Mouse (Mus musculus) CH12F3 (cell line): ENCODE data around the gene Ubash3a.
"Not testable (repeated sequence)": the region's sequence is repeated elsewhere in the genome, so short reads cannot be mapped to it uniquely, and the experiment has no call there.

Experiments used
- in situ Hi-C: fragments of 300-500 bp; cut with MboI; formaldehyde crosslinking; loops from 2 replicates; pipeline ENCODE4 v1.14.3; 2020; ENCODE audit warnings: low sequenced_read_pairs

Ubash3a gene

GRCm38 (mm10) chr17:31259825-31260224 lies 52.2 kb downstream of the Ubash3a start:
- in situ Hi-C loops, result loop anchor here (10.0 kb wide), 1 partner anchor 125 kb away; no protein-coding TSS in a partner anchor

GRCm38 (mm10) chr17:31260430-31260829 lies 52.8 kb downstream of the Ubash3a start:
- in situ Hi-C loops, result no loop called here

- in situ Hi-C loops, result no loop called here
Measured at GRCm38 (mm10) chr17:31261352-31261751, 53.7 kb downstream of the Ubash3a start.

- in situ Hi-C loops, result no loop called here
Measured at GRCm38 (mm10) chr17:31262715-31263114, 55.0 kb downstream of the Ubash3a start.

- in situ Hi-C loops, result no loop called here
Measured at GRCm38 (mm10) chr17:31263770-31264169, 56.1 kb downstream of the Ubash3a start.

- in situ Hi-C loops, result no loop called here
Measured at GRCm38 (mm10) chr17:31264372-31264771, 56.7 kb downstream of the Ubash3a start.

GRCm38 (mm10) chr17:31265171-31265572 lies 57.5 kb downstream of the Ubash3a start:
- in situ Hi-C loops, result no loop called here

- in situ Hi-C loops, result no loop called here
Measured at GRCm38 (mm10) chr17:31265831-31266230, 58.2 kb downstream of the Ubash3a start.

- in situ Hi-C loops, result no loop called here
Measured at GRCm38 (mm10) chr17:31266321-31266950, 58.8 kb downstream of the Ubash3a start.

GRCm38 (mm10) chr17:31267138-31267537 lies 59.5 kb downstream of the Ubash3a start:
- in situ Hi-C loops, result no loop called here

GRCm38 (mm10) chr17:31267603-31268002 lies 59.9 kb downstream of the Ubash3a start:
- in situ Hi-C loops, result no loop called here

GRCm38 (mm10) chr17:31268016-31268415 lies 60.3 kb downstream of the Ubash3a start:
- in situ Hi-C loops, result no loop called here

GRCm38 (mm10) chr17:31269761-31270160 lies 62.1 kb downstream of the Ubash3a start:
- in situ Hi-C loops, result no loop called here

- in situ Hi-C loops, result no loop called here
Measured at GRCm38 (mm10) chr17:31270246-31270645, 62.6 kb downstream of the Ubash3a start.

GRCm38 (mm10) chr17:31270736-31271135 lies 63.1 kb downstream of the Ubash3a start:
- in situ Hi-C loops, result not testable (repeated sequence)

GRCm38 (mm10) chr17:31271136-31271851 lies 63.6 kb downstream of the Ubash3a start:
- in situ Hi-C loops, result no loop called here

- in situ Hi-C loops, result no loop called here
Measured at GRCm38 (mm10) chr17:31272416-31273165, 64.9 kb downstream of the Ubash3a start.

GRCm38 (mm10) chr17:31273631-31274030 lies 66.0 kb downstream of the Ubash3a start:
- in situ Hi-C loops, result no loop called here

GRCm38 (mm10) chr17:31275181-31275580 lies 67.5 kb downstream of the Ubash3a start:
- in situ Hi-C loops, result no loop called here

- in situ Hi-C loops, result no loop called here
Measured at GRCm38 (mm10) chr17:31276207-31276921, 68.7 kb downstream of the Ubash3a start.
